Mouse (Mus musculus) ES-Bruce4 (cell line): ENCODE data around the gene Galntl6. TPM values are rescaled to one million over a fixed set of nuclear protein-coding genes. Genes with fewer than 3 reads are reported as not detected.

Experiments
- H3K27ac ChIP-seq: 2 replicates; pipeline ENCODE4 v1.5.1; 2012; ENCODE audit warnings: low read length, inconsistent platforms; ENCODE audit not compliant: insufficient read depth
- H3K27me3 ChIP-seq: 2 replicates; pipeline ENCODE4 v1.6.1; 2012; ENCODE audit warnings: mild to moderate bottlenecking, low read length, inconsistent platforms; ENCODE audit not compliant: control insufficient read depth, poor library complexity, insufficient read depth, severe bottlenecking
- H3K36me3 ChIP-seq: 2 replicates; pipeline ENCODE4 v1.6.1; 2012; ENCODE audit warnings: inconsistent platforms, mild to moderate bottlenecking, low read length, moderate library complexity; ENCODE audit not compliant: control insufficient read depth, poor library complexity, insufficient read depth, severe bottlenecking
- H3K4me1 ChIP-seq: one replicate; pipeline ENCODE4 v1.8.1; 2011; ENCODE audit warnings: low read length; ENCODE audit not compliant: control insufficient read depth, insufficient read depth
- H3K4me3 ChIP-seq: 2 replicates; pipeline ENCODE4 v1.5.1; 2011; ENCODE audit warnings: low read depth, mild to moderate bottlenecking, low read length
- H3K9ac ChIP-seq: 2 replicates; pipeline ENCODE4 v1.6.1; 2012; ENCODE audit warnings: low read depth, mild to moderate bottlenecking, inconsistent platforms; ENCODE audit not compliant: poor library complexity, severe bottlenecking
- H3K9me3 ChIP-seq: replicated peaks from 2 replicates; pipeline ENCODE4 v1.6.1; 2012; ENCODE audit warnings: mild to moderate bottlenecking, low read length, inconsistent platforms; ENCODE audit not compliant: control insufficient read depth, poor library complexity, insufficient read depth, severe bottlenecking
- CTCF ChIP-seq: IDR thresholded peaks from one replicate; pipeline ENCODE4 v1.8.1; 2011; ENCODE audit warnings: low read depth, low read length
- EP300 ChIP-seq: IDR thresholded peaks from 2 replicates; pipeline ENCODE4 v1.6.1; 2011; ENCODE audit warnings: low read depth, low read length; ENCODE audit not compliant: insufficient read depth
- POLR2A ChIP-seq: IDR thresholded peaks from one replicate; pipeline ENCODE4 v1.8.1; 2011; ENCODE audit warnings: low read length; ENCODE audit not compliant: insufficient read depth
- polyA plus RNA-seq: library from polyadenylated mRNA; stranded (reverse); fragments of >200 nt; gene quantifications from 2 replicates; pipeline ENCODE4 v1.2.4, GENCODE M21; 2011; ENCODE audit warnings: low read depth; ENCODE audit not compliant: missing spikeins, insufficient read depth, insufficient read length

Galntl6 gene
- polyA plus RNA-seq, 1 experiment, result not detected

GRCm38 (mm10) chr8:58025094-58025493 lies 887.3 kb downstream of the Galntl6 start:
- Histone ChIP-seq H3K4me3 (no peak overlapping the region), H3K27ac (no peak overlapping the region), H3K4me1 (no peaks in the 10 kb centered on the region), H3K9ac (no peak overlapping the region), H3K36me3 (no peaks in the 10 kb centered on the region), H3K9me3 (no peaks in the 10 kb centered on the region), H3K27me3 (no peaks in the 10 kb centered on the region)
- no peak for TF ChIP-seq EP300
- no peak for TF ChIP-seq POLR2A
- no peak for TF ChIP-seq CTCF

GRCm38 (mm10) chr8:58023426-58024176 lies 888.8 kb downstream of the Galntl6 start:
- Histone ChIP-seq H3K27me3 (no peaks in the 10 kb centered on the region), H3K9ac (no peak overlapping the region), H3K4me1 (no peaks in the 10 kb centered on the region), H3K27ac (no peak overlapping the region), H3K9me3 (no peaks in the 10 kb centered on the region), H3K4me3 (no peak overlapping the region), H3K36me3 (no peaks in the 10 kb centered on the region)
- TF ChIP-seq EP300 (no peak), POLR2A (no peak), CTCF (no peak)

DNA sequence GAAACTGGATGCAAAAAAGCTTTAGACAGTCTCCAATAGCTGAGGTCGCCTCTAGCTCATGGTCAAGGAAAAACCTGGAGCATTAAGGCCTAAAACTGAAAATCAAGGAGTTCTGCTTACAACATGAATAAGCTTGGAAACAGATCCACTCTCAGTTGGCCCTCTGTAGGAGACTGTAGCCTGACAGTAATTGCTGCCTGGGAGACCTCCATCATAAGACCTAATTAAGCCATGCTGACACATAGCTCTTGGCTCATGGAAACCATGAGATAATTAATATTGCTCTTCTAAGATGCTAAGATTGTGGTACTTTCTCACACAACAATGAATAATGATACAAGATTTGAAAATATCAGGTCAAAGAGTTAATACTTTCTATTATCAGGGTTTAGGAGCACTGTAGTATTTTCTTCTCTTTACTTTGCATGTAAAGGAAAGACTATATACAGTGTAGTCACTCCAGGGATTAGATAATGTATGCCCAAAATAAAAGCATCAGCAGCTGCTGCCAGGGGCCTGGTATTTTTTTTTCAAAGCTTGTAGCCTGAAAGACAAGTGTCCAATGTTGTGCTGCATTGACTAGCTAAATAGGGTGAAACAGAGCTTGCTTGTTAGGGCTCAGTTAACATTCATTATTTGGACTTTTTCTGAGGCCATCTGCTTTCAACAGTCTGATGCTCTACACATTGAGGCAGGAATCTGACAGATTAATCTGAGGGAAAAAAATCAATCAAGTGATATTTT lies 922.8 kb downstream of the Galntl6 start:
- Histone ChIP-seq H3K27me3 (no peaks in the 10 kb centered on the region), H3K36me3 (no peaks in the 10 kb centered on the region), H3K4me1 (no peaks in the 10 kb centered on the region), H3K4me3 (no peak overlapping the region), H3K9ac (no peak overlapping the region), H3K27ac (no peak overlapping the region), H3K9me3 (no peaks in the 10 kb centered on the region)
- TF ChIP-seq CTCF (no peak), POLR2A (no peak), EP300 (no peak)

DNA sequence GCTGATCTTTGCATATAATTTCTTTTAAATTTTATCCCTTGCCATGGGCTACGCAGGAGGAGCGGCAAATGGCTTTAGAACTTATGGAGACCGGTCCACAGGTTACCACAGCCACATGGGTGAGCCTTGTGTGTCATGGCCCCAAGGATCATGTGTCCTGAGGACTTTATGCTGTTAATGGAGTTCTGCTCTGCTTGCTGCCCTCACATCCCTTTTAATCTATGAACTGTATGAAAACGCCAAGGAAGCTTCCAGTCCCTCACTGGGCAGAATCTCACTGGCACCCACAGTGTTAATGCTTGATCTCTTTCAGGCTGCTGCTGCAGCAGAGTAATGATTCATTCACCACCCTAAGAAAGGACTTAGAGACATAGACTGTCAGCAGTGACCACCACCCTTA lies 935.1 kb downstream of the Galntl6 start:
- Histone ChIP-seq H3K27ac (no peak overlapping the region), H3K9ac (no peak overlapping the region), H3K4me1 (no peaks in the 10 kb centered on the region), H3K36me3 (no peaks in the 10 kb centered on the region), H3K27me3 (no peaks in the 10 kb centered on the region; the same call in 1 of the 2 replicates), H3K4me3 (no peak overlapping the region), H3K9me3 (no peaks in the 10 kb centered on the region)
- TF ChIP-seq EP300, result no peak
- no peak for TF ChIP-seq CTCF
- no peak for TF ChIP-seq POLR2A

DNA sequence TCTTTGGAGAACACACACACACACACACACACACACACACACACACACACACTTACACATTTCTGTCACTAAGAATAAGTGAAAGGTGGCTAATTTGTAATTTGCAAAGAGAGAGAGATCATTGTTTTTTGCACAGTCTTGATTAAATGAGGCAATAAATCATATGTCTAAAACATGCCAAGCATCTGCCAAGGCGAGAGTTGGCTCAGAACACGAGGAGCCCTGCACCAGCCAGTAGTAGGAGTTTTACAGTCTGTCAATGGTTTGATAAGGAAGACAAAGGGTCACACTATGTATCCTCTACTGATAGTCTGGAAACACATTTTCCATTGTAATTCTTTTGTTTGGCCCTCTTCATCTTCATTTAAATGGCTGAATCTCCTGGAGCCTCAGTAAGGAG lies 938.3 kb downstream of the Galntl6 start:
- no peaks in the 10 kb centered on the region; the same call in 1 of the 2 replicates for H3K27me3 ChIP-seq
- H3K4me1 ChIP-seq, result no peaks in the 10 kb centered on the region
- H3K27ac ChIP-seq, result no peak overlapping the region
- no peak overlapping the region for H3K4me3 ChIP-seq
- H3K9ac ChIP-seq, result no peak overlapping the region
- no peak for TF ChIP-seq POLR2A
- TF ChIP-seq CTCF, result no peak
- no peak for TF ChIP-seq EP300
- no peaks in the 10 kb centered on the region for H3K9me3 ChIP-seq
- no peaks in the 10 kb centered on the region for H3K36me3 ChIP-seq

DNA sequence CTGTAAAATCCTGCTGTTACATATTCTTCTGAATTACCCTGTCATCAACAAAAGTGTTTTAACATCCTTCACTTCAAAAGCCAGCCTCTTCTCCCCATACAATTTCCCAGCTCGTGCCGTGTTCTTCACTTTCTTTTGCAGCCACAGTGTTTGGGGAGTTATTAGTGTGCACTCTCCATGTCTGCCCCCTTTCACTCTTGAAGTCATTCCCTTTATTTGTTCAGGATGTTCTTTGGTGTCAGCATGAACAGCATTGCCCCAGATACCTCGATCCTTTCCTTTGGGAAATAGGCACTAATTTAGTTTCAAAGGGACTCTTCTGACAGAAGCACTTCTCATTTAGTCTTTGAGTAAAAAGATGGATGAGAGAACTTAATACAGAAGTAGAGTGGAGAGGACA lies 939.6 kb downstream of the Galntl6 start:
- no peaks in the 10 kb centered on the region; the same call in 1 of the 2 replicates for H3K27me3 ChIP-seq
- H3K4me1 ChIP-seq, result no peaks in the 10 kb centered on the region
- no peaks in the 10 kb centered on the region for H3K9me3 ChIP-seq
- H3K27ac ChIP-seq, result no peak overlapping the region
- no peak overlapping the region for H3K4me3 ChIP-seq
- no peak for TF ChIP-seq POLR2A
- no peak for TF ChIP-seq EP300
- TF ChIP-seq CTCF, result no peak
- H3K9ac ChIP-seq, result no peak overlapping the region
- H3K36me3 ChIP-seq, result no peaks in the 10 kb centered on the region
